Mouse (Mus musculus) layer of hippocampus, adult 9-11 months (tissue): ENCODE measurements around the gene Acrv1.
"Not testable (repeated sequence)": the region's sequence is repeated elsewhere in the genome, so short reads cannot be mapped to it uniquely, and the experiment has no call there.

Source experiments
- DNase-seq: peaks from one replicate; pipeline ENCODE4 v3.0.0; 2022

Acrv1 gene

GRCm38 (mm10) chr9:36692920-36693319, at the start of gene Acrv1:
TSS of gene Acrv1 (plus strand) at chr9:36693220.
- no peak for DNase-seq

GRCm38 (mm10) chr9:36643276-36643675, 49.7 kb upstream of the Acrv1 start, which contains the start of gene A630095E13Rik:
TSS of gene A630095E13Rik (minus strand) at chr9:36643376.
- DNase-seq, result not testable (repeated sequence)

- DNase-seq, result no peak
Measured at GRCm38 (mm10) chr9:36681424-36681823, 11.6 kb upstream of the Acrv1 start.

GRCm38 (mm10) chr9:36687329-36687728, 5.7 kb upstream of the Acrv1 start:
- DNase-seq, result no peak

GRCm38 (mm10) chr9:36694276-36694675, 1.3 kb downstream of the Acrv1 start:
- DNase-seq, result no peak

GRCm38 (mm10) chr9:36705923-36706322, 12.9 kb downstream of the Acrv1 start:
- no peak for DNase-seq

- DNase-seq, result no peak
Measured at GRCm38 (mm10) chr9:36707304-36707703, 14.3 kb downstream of the Acrv1 start.

- DNase-seq, result no peak
Measured at GRCm38 (mm10) chr9:36716624-36717023, 23.6 kb downstream of the Acrv1 start.

- peak; percentile 91 for DNase-seq
Measured at GRCm38 (mm10) chr9:36726131-36727033, 33.4 kb downstream of the Acrv1 start.

GRCm38 (mm10) chr9:36727034-36727755, 34.2 kb downstream of the Acrv1 start, which contains the start of gene Chek1:
TSS of gene Chek1 (minus strand) at chr9:36727065.
- DNase-seq, result no peak
